Mouse (Mus musculus) neural tube, embryonic 11.5 days (tissue): ENCODE measurements around the gene Crb2. TPM values are rescaled to one million over a fixed set of nuclear protein-coding genes. Genes with fewer than 3 reads are reported as not detected.

Experiments used
- ATAC-seq: fragments of 200-750 bp; cut with Nextera tagmentation; 2 replicates; pipeline ENCODE4 v1.8.0; 2017; ENCODE audit warnings: moderate number of reproducible peaks, mild to moderate bottlenecking, moderate TSS enrichment, moderate library complexity; ENCODE audit not compliant: insufficient read depth, low FRiP score, low TSS enrichment
- DNase-seq: peaks from one replicate; pipeline ENCODE4 v3.0.0-alpha.2; 2015; ENCODE audit warnings: low spot score
- H3K27ac ChIP-seq: fragments of 300-500 bp; sonication (generic); 2 replicates; pipeline ENCODE4 v1.5.1; 2014; ENCODE audit warnings: low read depth, mild to moderate bottlenecking, low read length
- H3K27me3 ChIP-seq: fragments of 300-500 bp; sonication (generic); 2 replicates; pipeline ENCODE4 v1.6.1; 2014; ENCODE audit warnings: mild to moderate bottlenecking, low read length, mixed read lengths; ENCODE audit not compliant: control insufficient read depth, insufficient read depth
- H3K36me3 ChIP-seq: fragments of 300-500 bp; sonication (generic); 2 replicates; pipeline ENCODE4 v1.6.1; 2014; ENCODE audit warnings: mild to moderate bottlenecking, low read length, moderate library complexity, mixed read lengths; ENCODE audit not compliant: control insufficient read depth, insufficient read depth
- H3K4me1 ChIP-seq: fragments of 300-500 bp; sonication (generic); 2 replicates; pipeline ENCODE4 v1.6.1; 2014; ENCODE audit warnings: low read length, mixed read lengths; ENCODE audit not compliant: control insufficient read depth, insufficient read depth
- H3K4me2 ChIP-seq: fragments of 300-500 bp; sonication (generic); 2 replicates; pipeline ENCODE4 v1.6.1; 2014; ENCODE audit warnings: low read depth, mild to moderate bottlenecking, moderate library complexity
- H3K4me3 ChIP-seq: fragments of 300-500 bp; sonication (generic); 2 replicates; pipeline ENCODE4 v1.5.1; 2014; ENCODE audit warnings: low read depth, low read length
- H3K9ac ChIP-seq: fragments of 300-500 bp; sonication (generic); 2 replicates; pipeline ENCODE4 v1.6.1; 2014; ENCODE audit warnings: mild to moderate bottlenecking, low read length
- H3K9me3 ChIP-seq: fragments of 300-500 bp; sonication (generic); 2 replicates; pipeline ENCODE4 v1.6.1; 2016; ENCODE audit warnings: low read length; ENCODE audit not compliant: control insufficient read depth
- WGBS: fragments of 180-500 bp; shearing (Covaris S2); extraction: QIAGEN DNeasy Blood & Tissue Kit; methylation state at CpG from one replicate; pipeline ENCODE4 v1.1.7; 2014; 5-methylcytosine and 5-hydroxymethylcytosine counted together
- polyA plus RNA-seq: library from polyadenylated mRNA; unstranded; fragments of >200 nt; fragmentation: Nextera tagmentation; extraction: Ambion mirVana; gene quantifications from 2 replicates; pipeline ENCODE4 v1.2.1, GENCODE M21; 2014

Gene Crb2
- polyA plus RNA-seq, 1 experiment from 2014 or later: 8.4 TPM

DNA sequence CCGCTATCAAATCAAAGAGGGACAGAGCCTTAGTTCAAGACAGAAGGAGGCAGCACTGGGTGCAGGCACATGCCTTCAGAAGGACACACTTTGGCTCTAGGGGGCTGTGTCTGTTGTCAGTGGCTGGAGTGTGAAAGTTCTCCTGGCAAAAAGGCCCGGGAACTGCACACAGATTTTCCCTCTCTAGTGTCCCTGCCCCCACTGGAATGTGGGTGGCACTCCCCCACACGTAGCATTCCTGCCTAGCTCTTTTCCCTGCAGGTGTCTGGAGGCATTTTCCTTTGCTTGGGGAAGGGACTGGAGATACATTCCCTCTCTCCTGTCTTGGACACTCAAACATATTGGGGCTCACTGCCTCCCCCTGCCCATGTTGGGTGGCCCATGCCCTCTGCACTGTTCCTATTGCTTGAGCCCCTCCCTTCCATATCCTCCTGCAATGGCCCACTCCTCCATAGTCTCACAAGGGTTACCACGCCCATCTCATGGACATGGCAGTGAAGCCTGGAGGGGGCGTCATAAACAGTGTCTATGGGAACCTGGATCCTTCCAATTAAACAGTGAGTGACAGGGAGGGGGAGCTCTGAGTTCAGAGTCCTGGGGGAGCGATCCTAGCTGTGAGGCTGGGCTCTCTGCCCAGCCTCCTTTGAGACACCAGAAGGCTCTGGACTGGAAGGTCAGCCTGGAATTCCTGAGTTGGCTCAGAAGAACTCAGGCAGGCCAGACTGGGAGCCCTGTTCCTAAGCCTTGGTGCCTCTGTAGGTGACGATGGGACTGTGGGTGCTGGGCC, 12.3 kb downstream of the Crb2 start:
- Histone ChIP-seq H3K27me3 (peaks cover 8% of the 10 kb centered on the region), H3K4me2 (no peak overlapping the region), H3K9ac (no peak overlapping the region), H3K9me3 (no peaks in the 10 kb centered on the region), H3K4me3 (no peak overlapping the region), H3K4me1 (0 out of 2 replicates have a peak, but pooled peaks cover 3% of the 10 kb centered on the region), H3K27ac (no peak overlapping the region), H3K36me3 (peaks cover 4% of the 10 kb centered on the region; the same call in 1 of the 2 replicates)
- DNase-seq (no peak), ATAC-seq (no peak)
- 74% methylated on average over 7 of the region's 7 CpGs for WGBS

DNA sequence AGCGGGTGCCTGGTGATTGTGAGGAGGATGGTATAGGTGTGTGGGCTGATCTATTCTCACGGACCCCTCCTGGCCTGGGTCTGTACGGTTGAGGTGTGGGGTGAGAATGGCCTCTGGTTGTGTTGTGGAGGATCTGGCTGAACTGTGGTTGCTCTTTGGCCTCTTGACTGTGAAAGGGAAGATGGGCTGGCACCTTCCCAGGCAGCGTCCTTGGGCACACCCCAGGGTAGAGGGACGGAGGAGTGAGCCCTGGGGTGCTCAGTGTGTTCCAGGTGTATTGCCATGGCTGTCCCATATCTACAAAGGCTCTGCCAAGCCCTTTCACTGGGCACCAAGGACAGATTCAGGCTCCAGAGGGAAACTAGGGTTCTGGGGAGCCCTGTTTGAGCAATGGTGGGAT, 13.0 kb downstream of the Crb2 start:
- H3K36me3 ChIP-seq: peaks cover 6% of the 10 kb centered on the region; the same call in 1 of the 2 replicates
- ATAC-seq: no peak

GRCm38 (mm10) chr2:37789995-37790394, 13.9 kb downstream of the Crb2 start:
- Histone ChIP-seq H3K27me3 (peaks cover 11% of the 10 kb centered on the region), H3K27ac (no peak overlapping the region), H3K36me3 (peaks cover 6% of the 10 kb centered on the region; the same call in 1 of the 2 replicates), H3K4me3 (no peak overlapping the region), H3K9ac (no peak overlapping the region), H3K4me2 (no peak overlapping the region), H3K4me1 (0 out of 2 replicates have a peak, but pooled peaks cover 3% of the 10 kb centered on the region), H3K9me3 (no peaks in the 10 kb centered on the region)
- WGBS: 93% methylated on average over 10 of the region's 10 CpGs
- DNase-seq (no peak), ATAC-seq (no peak)

More for the DNA sequence above, 13.0 kb downstream of the Crb2 start:
- no peak for DNase-seq
- H3K4me3 ChIP-seq: no peak overlapping the region
- peaks cover 11% of the 10 kb centered on the region for H3K27me3 ChIP-seq
- H3K27ac ChIP-seq: no peak overlapping the region
- WGBS: 92% methylated on average over 5 of the region's 5 CpGs
- 0 out of 2 replicates have a peak, but pooled peaks cover 3% of the 10 kb centered on the region for H3K4me1 ChIP-seq
- no peak overlapping the region for H3K9ac ChIP-seq
- no peaks in the 10 kb centered on the region for H3K9me3 ChIP-seq
- no peak overlapping the region for H3K4me2 ChIP-seq

DNA sequence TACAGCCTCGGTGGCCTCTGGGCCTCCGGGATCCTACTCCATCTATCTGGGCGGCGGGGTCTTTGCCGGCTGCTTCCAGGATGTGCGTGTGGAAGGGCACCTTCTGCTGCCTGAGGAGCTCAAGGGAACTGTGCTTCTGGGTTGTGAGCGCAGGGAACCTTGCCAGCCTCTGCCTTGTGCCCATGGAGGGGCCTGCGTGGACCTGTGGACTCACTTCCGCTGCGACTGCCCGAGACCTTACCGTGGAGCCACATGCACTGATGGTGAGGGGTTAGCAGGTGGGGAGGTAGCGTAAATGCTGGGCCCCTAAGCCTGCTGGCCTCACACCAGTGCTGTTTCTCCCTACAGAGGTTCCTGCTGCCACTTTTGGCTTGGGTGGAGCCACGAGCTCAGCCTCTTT, 14.7 kb downstream of the Crb2 start:
- no peak overlapping the region for H3K4me2 ChIP-seq
- DNase-seq (no peak), ATAC-seq (no peak)
- peaks cover 6% of the 10 kb centered on the region; the same call in 1 of the 2 replicates for H3K36me3 ChIP-seq
- H3K9ac ChIP-seq: no peak overlapping the region
- no peak overlapping the region for H3K27ac ChIP-seq
- peaks cover 11% of the 10 kb centered on the region for H3K27me3 ChIP-seq
- 95% methylated on average over 14 of the region's 14 CpGs for WGBS
- H3K4me3 ChIP-seq: no peak overlapping the region
- H3K4me1 ChIP-seq: 0 out of 2 replicates have a peak, but pooled peaks cover 3% of the 10 kb centered on the region
- no peaks in the 10 kb centered on the region for H3K9me3 ChIP-seq

- Histone ChIP-seq H3K27ac (no peak overlapping the region), H3K36me3 (peaks cover 9% of the 10 kb centered on the region; the same call in 1 of the 2 replicates), H3K4me3 (no peak overlapping the region), H3K9me3 (no peaks in the 10 kb centered on the region), H3K9ac (no peak overlapping the region), H3K4me2 (no peak overlapping the region), H3K4me1 (0 out of 2 replicates have a peak, but pooled peaks cover 1% of the 10 kb centered on the region), H3K27me3 (peaks cover 11% of the 10 kb centered on the region)
- DNase-seq (no peak), ATAC-seq (no peak)
- 86% methylated on average over 4 of the region's 4 CpGs for WGBS
Observed at GRCm38 (mm10) chr2:37791340-37791739, 15.3 kb downstream of the Crb2 start.

GRCm38 (mm10) chr2:37796021-37796420, 20.0 kb downstream of the Crb2 start:
- no peak overlapping the region for H3K4me2 ChIP-seq
- WGBS: 9% methylated on average over 1 of the region's 1 CpGs
- no peaks in the 10 kb centered on the region for H3K4me1 ChIP-seq
- H3K27ac ChIP-seq: no peak overlapping the region
- DNase-seq (no peak), ATAC-seq (no peak)
- peaks cover 11% of the 10 kb centered on the region for H3K27me3 ChIP-seq
- no peak overlapping the region for H3K9ac ChIP-seq
- no peak overlapping the region for H3K4me3 ChIP-seq
- H3K9me3 ChIP-seq: no peaks in the 10 kb centered on the region
- peaks cover 7% of the 10 kb centered on the region; the same call in 1 of the 2 replicates for H3K36me3 ChIP-seq

DNA sequence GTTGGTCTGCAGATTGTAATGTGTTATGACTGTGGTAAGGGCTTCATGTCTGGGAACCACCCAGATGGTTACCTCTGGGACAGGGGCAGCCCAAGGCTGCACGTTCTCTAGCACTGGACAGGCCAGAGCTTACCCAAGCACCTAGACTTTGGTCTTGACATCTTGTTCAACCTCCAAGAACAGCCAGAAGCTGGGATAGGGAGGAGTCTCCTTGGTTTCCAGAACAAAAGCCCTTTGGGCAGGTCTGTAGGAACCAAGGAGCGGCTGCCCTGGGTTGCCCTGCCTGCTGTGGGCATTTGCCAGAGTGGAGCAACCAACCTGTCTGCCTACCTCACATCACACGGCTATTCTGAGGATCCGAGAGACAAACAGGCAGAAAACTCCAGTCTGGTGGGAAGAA, 21.0 kb downstream of the Crb2 start:
- no peak for DNase-seq
- peaks cover 7% of the 10 kb centered on the region; the same call in 1 of the 2 replicates for H3K36me3 ChIP-seq
- no peaks in the 10 kb centered on the region for H3K4me1 ChIP-seq
- peaks cover 11% of the 10 kb centered on the region for H3K27me3 ChIP-seq
- H3K4me3 ChIP-seq: no peak overlapping the region
- no peak for ATAC-seq
- H3K9me3 ChIP-seq: no peaks in the 10 kb centered on the region
- no peak overlapping the region for H3K27ac ChIP-seq
- H3K9ac ChIP-seq: no peak overlapping the region
- WGBS: 91% methylated on average over 4 of the region's 4 CpGs
- H3K4me2 ChIP-seq: no peak overlapping the region

GRCm38 (mm10) chr2:37799137-37799536, 23.1 kb downstream of the Crb2 start:
- no peak overlapping the region for H3K4me3 ChIP-seq
- DNase-seq (no peak), ATAC-seq (no peak)
- no peak overlapping the region for H3K27ac ChIP-seq
- WGBS: 57% methylated on average over 6 of the region's 6 CpGs
- H3K27me3 ChIP-seq: no peaks in the 10 kb centered on the region
- H3K9me3 ChIP-seq: no peaks in the 10 kb centered on the region
- H3K36me3 ChIP-seq: peaks cover 2% of the 10 kb centered on the region; the same call in 1 of the 2 replicates
- no peak overlapping the region for H3K4me2 ChIP-seq
- no peaks in the 10 kb centered on the region for H3K4me1 ChIP-seq
- H3K9ac ChIP-seq: no peak overlapping the region

- no peak overlapping the region for H3K27ac ChIP-seq
- ATAC-seq: no peak
- WGBS: 85% methylated on average over 4 of the region's 4 CpGs
Observed at GRCm38 (mm10) chr2:37801687-37802086, 25.6 kb downstream of the Crb2 start.

More at GRCm38 (mm10) chr2:37801687-37802086, 25.6 kb downstream of the Crb2 start:
- Histone ChIP-seq H3K9ac (no peak overlapping the region), H3K4me3 (no peak overlapping the region), H3K36me3 (no peaks in the 10 kb centered on the region), H3K4me2 (no peak overlapping the region), H3K9me3 (no peaks in the 10 kb centered on the region), H3K4me1 (no peaks in the 10 kb centered on the region), H3K27me3 (no peaks in the 10 kb centered on the region)
- no peak for DNase-seq
